Mouse (Mus musculus) adrenal gland (tissue): ENCODE data around the gene Car10.

Source experiments
- intact Hi-C: fragments of 180-260 bp; cut with DNase I; formaldehyde crosslinking; loops from one replicate; pipeline ENCODE4 v1.15.1; 2025
- long read RNA-seq, 2 experiments: library from polyadenylated mRNA; unstranded; transcript quantifications; one replicate each; pipeline ENCODE4 v2.0.0; 2020; ENCODE audit warnings: borderline replicate concordance in 1 of 2; ENCODE audit not compliant: insufficient replicate concordance in 1 of 2

Car10 gene
- long read RNA-seq, experiment 1: 0 reads
- long read RNA-seq, experiment 2, partial matches to known transcripts: 0 of 2 reads
- long read RNA-seq, experiment 2, other reads (novel, unspliced or antisense): 1 of 2 reads

DNA sequence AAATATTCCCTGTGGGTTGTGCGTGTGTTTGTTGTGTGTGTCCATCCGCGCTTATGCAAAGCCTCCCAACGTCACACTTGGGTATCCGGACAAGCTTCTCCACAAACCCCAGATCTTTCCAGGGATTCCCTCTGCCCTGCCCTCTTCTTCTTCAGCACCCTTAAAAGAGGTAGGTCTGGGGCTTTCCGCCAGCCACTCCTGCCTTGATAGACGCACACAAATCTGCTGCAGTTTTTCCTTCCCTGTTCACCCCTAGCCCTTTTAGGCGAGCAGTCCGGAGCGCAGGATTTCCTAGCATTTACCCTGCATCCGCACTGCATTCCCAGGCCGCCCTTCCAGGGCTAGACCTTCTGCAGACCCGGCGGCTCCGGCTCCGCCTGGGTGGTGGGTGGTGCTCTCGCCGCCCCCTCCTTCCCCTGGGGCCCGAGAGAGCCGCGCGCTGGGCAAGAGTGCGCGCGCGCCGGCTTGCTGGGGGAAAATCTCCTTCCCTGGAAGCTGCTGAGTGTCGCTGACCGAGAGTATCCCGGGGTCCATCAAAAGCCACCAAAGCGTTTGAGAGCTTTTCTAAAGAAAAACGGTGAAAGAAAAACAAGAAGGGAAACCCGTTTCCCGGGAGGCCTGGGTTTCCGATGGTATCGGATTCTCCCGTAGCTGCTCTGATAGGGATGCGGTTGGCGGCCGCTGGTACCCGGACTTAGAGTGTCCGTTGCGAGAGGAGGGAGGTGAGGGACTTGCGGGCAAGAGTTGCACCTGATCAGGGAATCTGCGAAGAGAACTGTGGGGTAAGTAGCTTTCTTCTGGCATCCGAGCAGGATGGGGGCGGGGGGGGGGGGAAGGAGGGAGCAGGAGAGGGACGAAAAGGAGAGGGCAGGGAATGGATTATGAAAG, at the start of gene Car10:
Car10 (plus strand) TSS at position 88 of the 888 bp plus-strand sequence.
- intact Hi-C loops: no loop called here

DNA sequence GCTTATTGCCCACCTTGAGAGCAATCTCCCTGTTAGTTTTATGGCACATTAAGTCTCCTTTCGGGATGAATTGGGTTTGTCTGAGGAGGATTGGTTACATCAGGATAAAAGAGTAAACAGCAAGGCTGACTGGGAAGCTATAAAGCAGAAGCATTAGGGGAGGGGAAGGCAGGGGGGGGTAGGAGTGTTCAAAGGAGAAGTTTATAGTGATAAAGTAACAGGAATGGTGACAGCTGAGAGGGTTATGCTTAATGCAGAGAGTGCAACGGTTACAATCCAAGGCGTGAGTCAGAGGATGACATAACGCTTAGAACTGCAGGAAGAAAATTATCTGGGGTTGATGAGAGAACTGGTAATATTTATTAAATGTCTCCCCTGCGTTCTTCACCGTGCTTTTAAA, 32.8 kb upstream of the Car10 start:
- intact Hi-C loops: no loop called here

DNA sequence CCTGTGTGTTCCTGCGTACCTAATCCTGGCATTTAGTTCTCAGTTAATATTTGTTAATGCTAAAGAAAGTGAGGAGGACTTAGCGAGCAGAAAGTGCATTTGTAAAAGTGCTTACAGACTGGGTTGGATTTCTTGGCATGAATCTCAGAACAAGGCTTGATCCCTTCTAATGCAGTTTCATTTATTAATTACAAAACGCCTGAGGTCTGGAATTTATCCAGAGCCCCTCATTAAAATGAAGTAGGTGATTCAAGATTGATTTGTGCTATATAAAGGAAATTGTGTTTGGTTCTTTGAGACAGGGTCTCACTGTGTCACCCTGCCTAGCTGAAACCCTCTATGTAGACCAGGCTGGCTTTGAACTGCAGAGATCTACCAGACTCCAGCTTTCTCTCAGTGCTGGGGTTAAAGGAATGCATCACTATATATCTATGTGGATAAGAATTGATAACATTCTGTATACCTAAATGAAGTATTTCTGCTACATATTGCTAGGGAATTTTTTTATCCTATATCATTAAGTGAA, 32.1 kb upstream of the Car10 start:
- intact Hi-C loops: no loop called here

DNA sequence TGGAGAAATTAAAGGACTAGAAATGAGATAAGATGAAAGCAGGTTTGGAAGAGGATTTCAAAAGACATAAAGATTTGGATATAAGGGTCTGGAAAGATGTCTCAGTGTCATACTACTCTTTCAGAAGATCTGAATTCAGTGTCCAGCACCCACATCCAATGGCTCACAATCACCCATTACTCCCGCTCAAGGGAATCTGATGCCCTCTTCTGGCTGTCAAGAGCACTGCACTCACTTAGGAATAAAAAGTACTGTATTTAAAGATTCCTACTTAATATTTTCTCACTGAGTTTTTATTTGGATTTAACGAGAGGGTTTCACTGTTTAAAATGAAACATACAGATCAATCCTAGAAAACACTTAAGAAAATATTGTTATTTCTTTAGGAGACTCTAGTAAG, 2.2 kb upstream of the Car10 start:
- intact Hi-C loops: no loop called here

DNA sequence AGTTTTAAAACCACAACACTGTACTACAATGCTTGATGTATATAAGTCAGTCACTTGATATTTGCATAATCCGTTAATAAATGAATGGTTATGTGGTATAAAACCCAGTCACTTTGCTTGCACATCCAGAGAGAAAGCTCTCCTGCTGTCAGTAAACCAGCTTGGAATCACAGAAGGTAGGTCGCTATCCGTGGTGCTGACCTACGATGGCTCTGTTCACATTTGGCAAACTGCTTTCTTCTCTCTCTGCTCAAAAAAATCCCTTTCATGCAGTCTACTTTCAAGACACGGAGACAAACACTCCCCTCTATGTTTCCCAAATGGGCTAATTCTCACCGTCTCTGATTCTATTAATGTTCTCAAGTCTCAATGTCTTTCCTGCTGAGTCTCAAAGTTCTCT, 827 bp upstream of the Car10 start:
- intact Hi-C loops: no loop called here

DNA sequence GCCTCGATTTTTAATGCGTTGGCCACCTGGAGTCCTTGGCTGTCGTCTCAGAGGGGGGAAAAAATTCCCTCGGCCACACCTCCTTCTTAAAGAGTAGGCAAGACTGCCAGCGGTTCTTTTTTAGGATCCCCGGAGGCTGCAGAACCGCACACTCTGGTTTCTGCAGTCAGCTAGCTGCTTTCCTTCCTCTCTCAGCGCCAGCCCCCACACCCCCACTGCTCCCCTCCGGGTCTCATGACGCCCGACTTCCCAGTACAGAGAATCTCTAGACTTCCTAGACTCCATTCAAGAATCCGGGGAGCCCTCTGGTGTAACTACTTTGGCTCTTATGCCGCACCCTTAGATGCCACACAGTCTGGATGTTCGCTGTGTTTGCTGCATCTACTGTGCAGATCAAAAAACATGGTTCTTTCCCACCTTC, 387 bp upstream of the Car10 start:
- intact Hi-C loops: no loop called here

DNA sequence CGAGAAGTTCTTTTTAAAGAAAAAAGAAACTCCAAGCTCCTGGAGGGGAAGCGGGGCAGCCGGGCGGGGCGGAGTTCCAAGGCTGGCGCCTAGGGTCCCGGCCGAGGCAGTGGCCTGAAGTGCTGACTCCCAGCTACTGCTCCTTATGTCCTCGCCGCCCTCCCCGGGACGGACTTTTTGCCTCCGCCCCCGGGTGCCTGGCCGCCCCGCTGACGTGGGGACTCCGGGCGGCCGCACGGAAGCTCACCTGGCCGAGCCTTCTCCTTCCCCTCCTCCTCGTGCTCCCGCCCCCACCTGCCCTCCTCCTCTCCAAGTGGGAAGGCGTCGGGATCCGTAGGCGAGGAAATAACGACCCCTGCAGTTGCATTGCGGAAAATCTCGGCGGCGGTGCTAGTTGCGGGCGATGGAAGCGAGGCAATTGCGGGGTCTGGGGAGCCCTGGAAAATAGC, 1.1 kb downstream of the Car10 start:
- intact Hi-C loops: no loop called here

DNA sequence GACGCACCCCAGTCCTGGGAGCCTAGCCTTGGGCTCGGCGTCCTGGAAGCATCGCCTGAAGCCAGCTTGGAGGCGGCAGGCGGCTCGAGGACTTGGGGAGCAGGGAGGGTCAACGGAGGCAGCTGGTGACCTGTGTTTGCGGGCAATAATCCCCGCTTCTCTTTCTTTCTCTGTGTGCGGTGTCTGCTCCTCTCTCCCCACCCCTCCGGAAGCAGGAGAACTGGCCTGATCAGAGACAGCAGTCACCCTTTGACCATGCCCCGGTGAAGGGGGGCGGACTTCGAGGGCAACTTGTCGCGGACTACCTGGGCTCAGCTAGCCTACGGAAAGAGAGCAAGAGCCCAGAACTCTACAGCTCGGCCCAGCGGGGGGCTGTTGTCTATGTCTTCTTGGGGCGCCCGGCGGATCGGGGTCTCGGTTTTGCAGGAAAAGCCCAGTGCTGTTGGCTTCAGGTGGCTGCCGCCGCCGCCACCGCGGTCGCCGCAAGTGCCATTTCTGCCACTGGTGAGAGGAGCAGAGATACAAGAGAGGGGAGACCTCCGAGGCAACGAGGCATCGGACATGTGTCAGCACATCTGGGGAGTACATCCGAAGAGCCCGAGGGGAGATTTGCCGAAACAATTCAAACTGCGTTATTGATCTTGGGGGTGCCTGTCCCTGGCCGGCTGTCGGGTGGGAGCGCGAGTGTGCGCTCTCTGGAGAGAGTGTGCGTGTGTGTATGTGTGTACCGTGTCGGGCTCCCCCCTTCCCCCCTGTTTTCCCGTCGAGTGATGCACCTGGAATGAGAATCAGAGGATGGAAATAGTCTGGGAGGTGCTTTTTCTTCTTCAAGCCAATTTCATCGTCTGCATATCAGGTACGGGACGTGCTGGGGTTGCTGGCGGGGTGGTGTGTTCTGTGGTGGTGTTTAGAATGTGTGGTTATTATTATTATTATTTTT, 1.9 kb downstream of the Car10 start:
- intact Hi-C loops: no loop called here

DNA sequence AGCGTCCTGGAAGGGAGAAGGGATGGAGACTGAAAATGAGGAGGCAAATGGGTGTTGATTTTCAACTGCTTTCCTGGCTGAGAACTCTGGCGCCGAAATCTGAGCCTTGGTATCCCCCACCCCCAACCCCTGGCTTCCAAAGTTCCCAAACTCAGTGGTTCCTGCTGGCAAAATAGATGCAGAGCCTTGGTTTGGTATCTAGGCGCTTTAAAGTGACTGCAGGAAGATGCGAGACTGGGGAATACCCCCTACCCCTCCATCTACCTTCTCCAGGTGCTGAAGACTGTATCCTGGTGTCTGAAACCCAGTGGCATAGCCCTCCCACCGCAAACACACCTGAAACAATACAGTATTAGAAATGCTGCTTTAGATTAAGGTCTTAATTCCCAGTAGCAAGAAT, 2.8 kb downstream of the Car10 start:
- intact Hi-C loops: no loop called here

DNA sequence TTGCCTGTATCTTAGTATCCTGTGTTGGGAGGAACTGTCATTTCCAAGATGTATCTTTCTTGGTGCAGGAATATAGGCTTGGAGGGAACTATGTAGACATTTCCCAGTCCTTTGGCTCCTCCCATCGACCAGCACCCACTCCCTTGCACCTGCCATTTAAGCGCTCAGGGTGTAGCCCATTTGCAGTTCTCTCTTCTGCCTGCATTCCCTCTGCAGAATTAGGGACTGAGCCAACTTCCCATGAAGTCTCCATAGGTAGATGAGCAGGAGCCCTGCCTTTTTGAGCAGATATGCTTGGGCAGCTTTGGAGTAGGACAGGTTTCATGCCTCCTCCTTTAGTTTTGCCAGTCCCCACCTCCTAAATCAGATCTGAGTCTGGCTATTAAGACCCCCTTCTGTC, 3.3 kb downstream of the Car10 start:
- intact Hi-C loops: no loop called here

DNA sequence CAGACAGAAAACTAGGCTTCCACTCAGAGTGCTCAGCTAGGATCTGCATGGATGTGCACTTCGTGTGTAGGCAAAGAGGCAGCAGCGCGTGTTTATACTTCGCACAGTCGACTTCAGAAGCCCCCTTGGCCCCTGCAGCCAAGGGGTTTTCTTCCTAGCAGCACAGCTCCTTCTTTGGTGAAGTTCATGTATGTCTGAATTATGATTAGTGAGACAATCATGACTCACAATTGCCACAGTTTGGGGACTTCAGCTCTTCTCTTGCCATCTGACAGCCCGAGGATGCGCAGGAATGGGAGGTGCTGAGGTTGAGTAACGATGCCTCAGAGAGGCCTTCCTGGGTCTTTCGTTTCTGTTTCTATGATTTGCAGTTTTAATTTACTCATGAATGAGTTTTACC, 4.5 kb downstream of the Car10 start:
- intact Hi-C loops: no loop called here

DNA sequence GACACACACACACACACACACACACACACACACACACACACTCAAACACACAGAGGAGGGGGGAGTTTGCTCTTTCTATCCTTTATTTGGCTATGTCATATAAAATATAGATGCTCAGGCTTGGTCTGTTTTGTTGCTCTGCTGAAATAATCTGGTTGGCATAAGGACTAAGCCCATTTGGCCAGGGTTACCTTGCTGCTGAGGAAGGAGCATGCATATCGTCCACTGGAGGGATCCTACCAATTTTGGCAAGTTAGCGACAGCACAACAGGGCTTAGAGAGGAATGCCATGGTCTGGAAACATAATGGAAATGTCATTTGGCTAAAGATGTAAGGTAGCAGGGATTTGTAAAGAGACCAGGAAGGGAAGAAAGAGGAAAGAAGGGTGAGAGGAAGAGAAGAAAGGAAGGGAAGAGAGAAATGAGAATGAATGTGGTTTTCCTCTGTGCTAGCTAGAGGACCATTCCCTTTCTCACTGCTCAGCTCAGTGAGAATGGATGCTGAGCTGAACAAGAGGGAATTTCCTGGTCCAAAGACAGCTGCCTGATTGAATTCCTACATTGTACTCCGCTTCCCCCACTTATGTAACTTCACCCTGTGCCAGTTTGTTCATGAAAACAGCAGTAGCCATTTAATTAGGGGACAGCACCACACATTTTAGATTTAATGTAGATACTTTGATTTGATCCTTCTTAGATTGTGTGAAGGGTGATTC, 5.4 kb downstream of the Car10 start:
- intact Hi-C loops: no loop called here

DNA sequence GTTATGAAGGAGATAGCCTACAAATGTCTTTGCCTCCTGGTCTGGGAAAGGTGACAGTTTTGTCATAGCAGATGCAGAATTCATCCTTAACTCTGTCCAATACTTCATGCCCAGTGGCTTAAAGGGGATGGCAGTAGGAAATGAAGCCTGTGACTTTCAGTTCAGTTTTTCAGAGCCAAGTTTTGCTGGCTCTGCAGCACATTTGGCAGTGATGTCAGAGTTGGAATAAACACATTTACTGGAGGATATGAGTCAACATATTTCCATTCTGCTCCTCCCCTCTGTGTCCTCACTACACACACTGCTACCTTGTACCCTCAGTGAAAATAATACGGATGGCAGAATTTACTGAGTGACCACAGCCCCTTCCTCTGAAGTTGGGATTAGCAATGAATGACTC, 11.6 kb downstream of the Car10 start:
- intact Hi-C loops: no loop called here

DNA sequence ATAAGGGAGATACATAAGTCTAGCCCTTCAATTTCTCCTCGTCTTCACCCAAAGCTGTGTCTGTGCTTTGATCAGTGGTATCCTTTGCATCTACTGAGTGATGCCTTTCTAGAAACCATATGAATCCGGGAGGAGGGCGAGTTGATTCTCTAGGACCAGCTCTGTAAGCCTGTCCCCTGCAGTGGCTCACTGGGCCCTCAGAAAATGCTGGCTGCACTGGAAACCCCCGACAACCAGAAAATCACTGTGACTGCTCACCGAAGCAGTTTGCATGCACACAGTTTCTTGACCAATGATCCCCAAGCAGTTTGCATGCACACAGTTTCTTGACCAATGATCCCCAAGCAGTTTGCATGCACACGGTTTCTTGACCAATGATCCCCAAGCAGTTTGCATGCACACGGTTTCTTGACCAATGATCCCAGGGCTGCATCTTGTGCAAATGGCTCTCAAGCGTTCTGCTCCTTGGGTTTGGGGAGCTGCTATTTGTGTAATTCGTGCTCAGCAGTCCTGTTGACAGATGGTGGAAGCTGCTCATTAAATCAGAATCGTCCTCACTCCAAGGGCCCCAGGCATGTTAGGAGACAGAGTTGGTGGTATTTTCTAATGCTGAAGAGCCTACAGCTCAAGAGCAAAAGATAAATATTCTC, 23.1 kb downstream of the Car10 start:
- intact Hi-C loops: no loop called here

DNA sequence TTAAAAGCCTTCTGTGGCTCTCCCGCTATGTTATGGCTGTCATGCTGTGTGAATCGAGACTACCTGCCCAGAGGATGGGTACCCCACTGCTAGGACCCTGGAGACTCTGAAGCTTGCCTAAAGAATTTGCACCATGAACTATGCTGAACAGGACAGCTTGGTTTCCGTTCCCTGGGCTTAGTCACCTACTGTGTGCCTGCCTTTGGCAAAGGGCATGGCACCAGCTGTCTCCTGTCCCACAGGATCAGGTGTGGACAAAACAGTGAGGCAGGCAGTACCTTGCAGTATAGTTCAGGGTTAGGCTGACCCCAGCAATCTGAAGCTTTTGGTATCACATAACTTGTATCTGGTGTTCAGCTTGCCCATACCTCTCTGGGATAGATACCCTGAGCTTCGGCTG, 25.9 kb downstream of the Car10 start:
- intact Hi-C loops: no loop called here

DNA sequence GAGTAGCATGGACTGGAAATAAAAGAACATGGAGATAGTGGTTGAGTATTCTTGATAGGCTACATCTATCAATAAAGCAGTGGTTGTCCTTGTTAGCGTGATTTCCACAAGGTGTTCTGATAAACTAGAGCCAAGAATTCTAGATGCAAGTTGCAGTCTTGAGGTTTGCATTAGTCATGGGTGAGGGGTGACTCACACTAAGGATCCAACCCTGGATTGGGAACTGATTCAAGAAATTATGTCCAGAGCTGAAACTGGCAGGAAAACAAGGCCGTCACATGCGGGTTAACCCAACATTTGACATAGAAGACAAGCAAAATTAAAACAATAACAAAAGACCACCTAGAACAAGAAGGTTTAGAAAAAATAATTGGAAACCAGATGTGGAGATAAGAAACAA, 28.6 kb downstream of the Car10 start:
- intact Hi-C loops: no loop called here

DNA sequence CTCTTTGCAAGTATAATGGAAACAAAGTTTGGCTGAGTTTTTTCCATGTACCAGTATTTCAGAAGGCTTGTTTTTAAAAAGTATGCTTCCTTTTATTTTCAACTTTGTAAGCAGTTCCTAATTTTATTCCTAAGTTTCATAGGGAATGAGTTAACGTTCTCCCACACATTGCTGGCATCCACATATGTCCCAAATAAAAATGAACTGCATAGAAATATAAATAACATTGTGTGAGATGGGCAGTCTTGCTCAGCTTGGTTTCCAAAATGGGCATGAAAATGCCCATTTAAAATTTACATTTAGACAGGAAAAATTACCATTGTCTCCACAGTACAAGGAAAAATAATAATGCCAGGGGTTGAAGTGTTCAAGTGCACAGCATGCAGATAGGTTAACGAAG, 30.7 kb downstream of the Car10 start:
- intact Hi-C loops: no loop called here

DNA sequence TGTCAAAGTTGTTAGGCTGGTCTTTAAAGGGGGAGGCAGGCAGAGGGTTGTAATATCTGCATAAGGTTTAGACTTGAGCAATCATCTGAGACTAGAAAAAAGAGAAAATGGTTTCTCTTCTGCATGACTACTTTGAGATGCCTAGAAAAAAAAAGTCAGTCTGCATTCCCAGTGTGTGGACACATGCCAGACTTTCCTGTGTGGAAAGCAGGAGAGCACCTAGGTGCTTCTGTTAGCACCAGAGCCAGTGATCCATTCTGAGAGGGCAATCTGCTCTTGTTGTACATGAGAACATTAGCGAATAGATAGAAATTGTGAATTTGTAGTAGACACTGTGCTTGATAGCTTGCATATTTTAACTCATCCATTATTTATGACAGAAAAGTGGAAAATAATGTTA, 40.0 kb downstream of the Car10 start:
- intact Hi-C loops: no loop called here

DNA sequence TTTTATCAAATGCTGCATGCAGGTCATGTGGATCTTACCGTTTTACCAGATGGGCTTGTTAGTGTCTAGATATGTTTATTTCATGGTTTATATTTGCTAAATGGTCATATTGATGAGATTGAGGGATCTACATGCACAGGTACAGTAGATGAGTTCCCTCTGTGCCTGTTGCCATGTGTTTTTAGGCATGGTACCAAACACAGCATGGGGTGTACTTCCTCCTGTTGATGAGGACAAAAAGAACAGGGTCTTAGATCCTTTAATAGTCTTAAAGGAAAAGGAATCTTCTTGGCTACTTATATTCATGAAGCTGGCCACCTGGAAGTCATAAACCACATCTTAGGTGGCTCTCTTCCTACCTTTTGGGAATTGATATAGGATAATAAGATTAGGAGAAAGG, 43.9 kb downstream of the Car10 start:
- intact Hi-C loops: loop anchor here (5.0 kb wide), 1 partner anchor 676 kb away; no protein-coding TSS in a partner anchor

DNA sequence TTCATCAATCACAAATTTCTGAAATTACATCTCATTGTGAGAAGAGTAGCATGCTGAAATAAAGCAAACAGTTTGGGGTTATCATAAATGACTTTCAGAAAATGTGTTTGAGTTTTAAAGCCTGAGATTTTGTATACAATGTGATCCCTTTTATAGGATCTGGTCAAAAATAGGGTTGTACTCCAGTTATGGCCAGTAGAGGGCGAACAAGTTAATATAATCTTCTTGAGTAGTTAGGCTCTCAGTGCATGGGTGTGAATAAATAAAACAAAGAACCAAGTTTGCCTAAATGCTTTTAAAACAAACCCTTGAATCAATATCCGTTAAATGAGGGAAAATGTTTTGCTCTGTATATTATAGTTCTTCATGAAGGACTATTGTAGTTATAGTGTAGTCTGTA, 46.7 kb downstream of the Car10 start:
- intact Hi-C loops: loop anchor here (2.0 to 5.0 kb wide), 2 partner anchors 328 to 673 kb away; no protein-coding TSS in a partner anchor
